Mouse (Mus musculus) lung, adult 2 months (tissue): ENCODE measurements at regions not wholly inside any gene's neighbourhood (a gene's known extent, or its start where the extent isn't known, plus 50 kb on each side); places are given as distances from the start of the nearest gene placed in this dataset.

Experiments
- DNase-seq: peaks from one replicate; pipeline ENCODE4 v3.0.0; 2022
- H3K4me1 ChIP-seq: fragments of 200-500 bp; 2 replicates; pipeline ENCODE4 v1.6.1; 2011; ENCODE audit warnings: low read length; ENCODE audit not compliant: control insufficient read depth, insufficient read depth
- H3K4me3 ChIP-seq: fragments of 200-500 bp; replicated peaks from 2 replicates; pipeline ENCODE3; 2011; ENCODE audit warnings: low read depth, mild to moderate bottlenecking, control low read depth, low read length; ENCODE audit errors: extremely low read depth
- CTCF ChIP-seq: fragments of 200-500 bp; IDR thresholded peaks from 2 replicates; pipeline ENCODE4 v1.5.1; 2011; ENCODE audit warnings: mild to moderate bottlenecking, low read length, control low read depth; ENCODE audit not compliant: insufficient read depth
- POLR2A ChIP-seq: fragments of 200-500 bp; IDR thresholded peaks from 2 replicates; pipeline ENCODE4 v1.6.1; 2011; ENCODE audit warnings: low read depth, mild to moderate bottlenecking, control low read depth, low read length, borderline replicate concordance; ENCODE audit errors: extremely low read depth
- WGBS: fragments of 180-500 bp; shearing (Covaris S2); methylation state at CpG from one replicate; pipeline ENCODE4 v1.1.7; 2018; 5-methylcytosine and 5-hydroxymethylcytosine counted together

- no peak for DNase-seq
- 44% methylated on average over 7 of the region's 7 CpGs for WGBS
- Histone ChIP-seq H3K4me1 (peaks cover 6% of the 10 kb centered on the region; the same call in 1 of the 2 replicates), H3K4me3 (no peak overlapping the region)
- TF ChIP-seq CTCF = no peak
- no peak for TF ChIP-seq POLR2A
Observed at GRCm38 (mm10) chr15:10833866-10834571, 118.1 kb upstream of the C1qtnf3 start.

GRCm38 (mm10) chr15:10838584-10839288 lies 113.4 kb upstream of the C1qtnf3 start:
- H3K4me1 ChIP-seq = peaks cover 3% of the 10 kb centered on the region; the same call in 1 of the 2 replicates
- no peak for TF ChIP-seq POLR2A
- TF ChIP-seq CTCF = no peak
- 97% methylated on average over 1 of the region's 1 CpGs for WGBS
- no peak overlapping the region for H3K4me3 ChIP-seq
- DNase-seq = no peak

- H3K4me1 ChIP-seq = peaks cover 2% of the 10 kb centered on the region; the same call in 1 of the 2 replicates
- DNase-seq = no peak
- no peak overlapping the region for H3K4me3 ChIP-seq
- no peak for TF ChIP-seq POLR2A
- TF ChIP-seq CTCF = no peak
- WGBS = 67% methylated on average over 4 of the region's 4 CpGs
Observed at GRCm38 (mm10) chr15:10840621-10841034, 111.5 kb upstream of the C1qtnf3 start.

- 21% methylated on average over 3 of the region's 3 CpGs for WGBS
- DNase-seq = no peak
- Histone ChIP-seq H3K4me3 (no peak overlapping the region), H3K4me1 (peaks cover 2% of the 10 kb centered on the region; the same call in 1 of the 2 replicates)
- TF ChIP-seq POLR2A (no peak), CTCF (no peak)
Observed at GRCm38 (mm10) chr15:10843060-10843695, 109.0 kb upstream of the C1qtnf3 start.

GRCm38 (mm10) chr15:10846722-10847121 lies 105.4 kb upstream of the C1qtnf3 start:
- Histone ChIP-seq H3K4me1 (peaks cover 2% of the 10 kb centered on the region; the same call in 1 of the 2 replicates), H3K4me3 (no peak overlapping the region)
- DNase-seq = no peak
- TF ChIP-seq CTCF = no peak
- no peak for TF ChIP-seq POLR2A
- WGBS = 93% methylated on average over 4 of the region's 4 CpGs

- WGBS = 78% methylated on average over 7 of the region's 7 CpGs
Observed at GRCm38 (mm10) chr15:10864004-10864775, 87.9 kb upstream of the C1qtnf3 start.

GRCm38 (mm10) chr15:10865109-10865508 lies 87.0 kb upstream of the C1qtnf3 start:
- TF ChIP-seq POLR2A (no peak), CTCF (no peak)
- no peak overlapping the region for H3K4me3 ChIP-seq
- H3K4me1 ChIP-seq = peaks cover 37% of the 10 kb centered on the region
- 54% methylated on average over 5 of the region's 5 CpGs for WGBS
- no peak for DNase-seq

More at GRCm38 (mm10) chr15:10864004-10864775, 87.9 kb upstream of the C1qtnf3 start:
- Histone ChIP-seq H3K4me3 (no peak overlapping the region), H3K4me1 (peaks cover 31% of the 10 kb centered on the region)
- DNase-seq = no peak
- TF ChIP-seq CTCF = no peak
- no peak for TF ChIP-seq POLR2A

GRCm38 (mm10) chr15:10866794-10867193 lies 85.3 kb upstream of the C1qtnf3 start:
- 19% methylated on average over 5 of the region's 5 CpGs for WGBS
- no peak for TF ChIP-seq POLR2A
- TF ChIP-seq CTCF = no peak
- Histone ChIP-seq H3K4me3 (no peak overlapping the region), H3K4me1 (peaks cover 37% of the 10 kb centered on the region)
- no peak for DNase-seq

GRCm38 (mm10) chr15:10868115-10868514 lies 84.0 kb upstream of the C1qtnf3 start:
- no peak overlapping the region for H3K4me3 ChIP-seq
- H3K4me1 ChIP-seq = peaks cover 37% of the 10 kb centered on the region
- 49% methylated on average over 7 of the region's 7 CpGs for WGBS
- DNase-seq = no peak
- TF ChIP-seq CTCF (no peak), POLR2A (no peak)
